Mouse (Mus musculus) megakaryocyte, embryonic 14.5 days (primary cell): Measurements from ENCODE around the gene Celf2.

Experiments
- FLI1 ChIP-seq: IDR thresholded peaks from 2 replicates; pipeline ENCODE4 v1.6.1; 2012; ENCODE audit warnings: low read length, inconsistent platforms, mixed read lengths
- GATA1 ChIP-seq: IDR thresholded peaks from 3 replicates; pipeline ENCODE4 v1.6.1; 2012; ENCODE audit warnings: mixed read lengths, low read length, inconsistent platforms, borderline replicate concordance

DNA sequence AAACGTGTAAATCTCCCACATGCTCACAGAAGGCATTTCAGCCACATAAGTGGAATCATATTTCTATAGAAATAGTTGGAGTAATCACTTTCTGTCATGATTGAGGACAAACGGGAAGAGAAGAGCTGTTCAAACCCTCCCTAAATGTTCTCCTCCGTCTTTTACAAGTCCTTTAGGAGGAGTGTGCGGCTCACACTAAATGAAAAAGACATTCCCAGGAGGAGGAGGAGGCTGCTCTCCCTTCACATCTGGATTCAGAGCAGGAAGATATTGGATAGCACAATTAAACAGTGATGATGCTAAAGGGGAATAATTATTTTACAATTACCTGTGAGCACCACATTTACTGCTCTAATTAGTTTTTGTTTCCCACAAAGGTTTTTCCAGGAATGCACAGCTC lies 642.1 kb downstream of the Celf2 start:
- TF ChIP-seq GATA1: no peak
- no peak for TF ChIP-seq FLI1
